Mouse (Mus musculus) ES-E14 (cell line): ENCODE results near the gene Ddx11. TPM values are rescaled to one million over a fixed set of nuclear protein-coding genes. Genes with fewer than 3 reads are reported as not detected.

Source experiments
- DNase-seq: peaks from one replicate; pipeline ENCODE4 v3.0.0-alpha.2; 2013; ENCODE audit warnings: low read depth, low spot score
- H3K27ac ChIP-seq: 2 replicates; pipeline ENCODE4 v1.5.1; 2012; ENCODE audit warnings: low read depth, mild to moderate bottlenecking, low read length, moderate library complexity, mixed read lengths; ENCODE audit not compliant: poor library complexity, insufficient read depth, severe bottlenecking
- H3K36me3 ChIP-seq: 2 replicates; pipeline ENCODE4 v1.6.1; 2012; ENCODE audit warnings: mild to moderate bottlenecking, low read length, moderate library complexity, mixed read lengths; ENCODE audit not compliant: control insufficient read depth, poor library complexity, insufficient read depth, severe bottlenecking
- H3K4me1 ChIP-seq, 2 experiments: fragments of 150-350 bp in 1 of 2; sonication (generic) in 1 of 2; 2 replicates each; pipeline ENCODE4 v1.6.1; 2012; ENCODE audit warnings: low read length in 2 of 2, mild to moderate bottlenecking in 1 of 2, mixed read lengths in 1 of 2; ENCODE audit not compliant: control insufficient read depth in 2 of 2, insufficient read depth in 2 of 2, poor library complexity in 1 of 2
- H3K4me3 ChIP-seq, 2 experiments: fragments of 150-350 bp in 1 of 2; sonication (generic) in 1 of 2; 2 replicates each; pipeline ENCODE4 v1.5.1; 2012; ENCODE audit warnings: low read length in 2 of 2, low read depth in 1 of 2, mild to moderate bottlenecking in 1 of 2, mixed read lengths in 1 of 2; ENCODE audit not compliant: insufficient read depth in 1 of 2, poor library complexity in 1 of 2, severe bottlenecking in 1 of 2
- H3K9ac ChIP-seq: 2 replicates; pipeline ENCODE4 v1.6.1; 2012; ENCODE audit warnings: low read depth, mild to moderate bottlenecking, low read length, mixed read lengths; ENCODE audit not compliant: poor library complexity, insufficient read depth, severe bottlenecking
- H3K9me3 ChIP-seq: fragments of 150-350 bp; sonication (generic); 2 replicates; pipeline ENCODE4 v1.6.1; 2012; ENCODE audit warnings: low read depth, mild to moderate bottlenecking, low read length; ENCODE audit not compliant: control insufficient read depth, insufficient read depth
- CHD2 ChIP-seq: IDR thresholded peaks from 2 replicates; pipeline ENCODE4 v1.6.1; 2014; ENCODE audit warnings: mild to moderate bottlenecking, low read depth, low read length, inconsistent platforms
- HCFC1 ChIP-seq: IDR thresholded peaks from 2 replicates; pipeline ENCODE4 v1.6.1; 2012; ENCODE audit warnings: low read length, inconsistent platforms, borderline replicate concordance; ENCODE audit not compliant: insufficient read depth
- MAFK ChIP-seq: IDR thresholded peaks from 2 replicates; pipeline ENCODE4 v1.6.1; 2014; ENCODE audit warnings: mild to moderate bottlenecking, low read depth, low read length, inconsistent platforms; ENCODE audit not compliant: insufficient read depth
- ZC3H11A ChIP-seq: IDR thresholded peaks from 2 replicates; pipeline ENCODE4 v1.6.1; 2012; ENCODE audit warnings: low read depth, mild to moderate bottlenecking, inconsistent platforms, low read length, borderline replicate concordance
- ZNF384 ChIP-seq: IDR thresholded peaks from 2 replicates; pipeline ENCODE4 v1.6.1; 2012; ENCODE audit warnings: low read depth, low read length, inconsistent platforms
- in situ Hi-C, 2 experiments: fragments of 600-800 bp; cut with MboI; formaldehyde crosslinking; loops; one replicate each; pipeline ENCODE4 v1.15.1; 2025; ENCODE audit warnings: low sequenced_read_pairs in 2 of 2, inconsistent platforms in 1 of 2; ENCODE audit not compliant: unreplicated experiment in 2 of 2
- total RNA-seq: library from RNA; depleted of rRNA; stranded (reverse); fragments of 300-350 nt; gene quantifications from 2 replicates; pipeline ENCODE4 v1.2.3, GENCODE M21; 2012

The Ddx11 gene
- total RNA-seq, 1 experiment, result 56.1 TPM

DNA sequence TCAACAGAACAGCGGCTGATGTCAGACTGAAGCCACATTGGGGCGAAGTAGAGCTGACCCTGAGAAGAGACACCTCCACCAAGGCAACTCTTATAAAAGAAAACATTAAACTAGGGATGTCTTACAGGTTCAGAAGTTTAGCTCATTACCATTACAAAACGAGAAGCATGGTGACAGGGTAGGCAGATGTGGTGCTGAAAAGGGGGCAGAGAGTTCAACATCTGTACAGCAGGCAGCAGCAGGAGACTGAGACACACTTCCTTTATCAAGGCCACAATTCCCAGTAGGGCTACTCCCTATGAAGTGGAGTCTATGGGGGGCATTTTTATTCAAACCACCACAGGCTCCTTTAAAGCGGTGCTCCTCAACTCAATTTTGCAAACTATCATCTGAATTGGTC, 15.1 kb upstream of the Ddx11 start:
- Histone ChIP-seq H3K27ac (no peak overlapping the region), H3K4me1 (peaks cover 6 to 16% of the 10 kb centered on the region in 2 experiments; a peak in 3 of 4 replicates), H3K4me3 (no peak overlapping the region), H3K9me3 (no peaks in the 10 kb centered on the region), H3K36me3 (no peaks in the 10 kb centered on the region), H3K9ac (no peak overlapping the region)
- in situ Hi-C loops, result no loop called here
- DNase-seq, result no peak
- TF ChIP-seq MAFK, result no peak
- TF ChIP-seq ZC3H11A, result no peak
- no peak for TF ChIP-seq HCFC1
- TF ChIP-seq ZNF384, result no peak
- TF ChIP-seq CHD2, result no peak

DNA sequence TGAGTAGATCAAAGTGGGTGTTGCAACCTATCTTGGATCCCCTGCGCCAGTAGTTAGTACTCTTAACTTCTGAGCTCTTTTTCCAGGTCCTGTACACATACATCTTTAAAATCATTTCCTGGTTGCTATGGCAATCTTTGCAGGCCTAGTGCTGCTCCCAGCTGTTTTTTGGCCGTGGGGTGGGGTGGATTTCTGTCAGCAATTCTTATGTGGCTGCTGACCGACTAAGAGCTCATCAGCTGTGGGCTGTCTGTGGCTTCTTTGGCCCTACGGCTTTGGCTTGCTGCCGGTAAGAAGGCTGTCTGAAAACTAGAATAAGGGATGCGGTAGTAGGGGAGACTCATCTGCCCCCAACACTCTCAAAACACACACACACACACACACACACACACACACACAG, 12.6 kb upstream of the Ddx11 start:
- Histone ChIP-seq H3K9me3 (no peaks in the 10 kb centered on the region), H3K27ac (no peak overlapping the region), H3K4me3 (peak overlapping the region; percentile 44 to 84; a peak in 3 of 4 replicates), H3K36me3 (peaks cover 12% of the 10 kb centered on the region; the same call in 1 of the 2 replicates), H3K4me1 (peaks cover 6 to 16% of the 10 kb centered on the region in 2 experiments; a peak in 3 of 4 replicates), H3K9ac (peak overlapping the region; percentile 43)
- in situ Hi-C loops, result no loop called here
- TF ChIP-seq HCFC1 (no peak), ZNF384 (no peak), ZC3H11A (no peak), CHD2 (no peak), MAFK (no peak)
- no peak for DNase-seq

DNA sequence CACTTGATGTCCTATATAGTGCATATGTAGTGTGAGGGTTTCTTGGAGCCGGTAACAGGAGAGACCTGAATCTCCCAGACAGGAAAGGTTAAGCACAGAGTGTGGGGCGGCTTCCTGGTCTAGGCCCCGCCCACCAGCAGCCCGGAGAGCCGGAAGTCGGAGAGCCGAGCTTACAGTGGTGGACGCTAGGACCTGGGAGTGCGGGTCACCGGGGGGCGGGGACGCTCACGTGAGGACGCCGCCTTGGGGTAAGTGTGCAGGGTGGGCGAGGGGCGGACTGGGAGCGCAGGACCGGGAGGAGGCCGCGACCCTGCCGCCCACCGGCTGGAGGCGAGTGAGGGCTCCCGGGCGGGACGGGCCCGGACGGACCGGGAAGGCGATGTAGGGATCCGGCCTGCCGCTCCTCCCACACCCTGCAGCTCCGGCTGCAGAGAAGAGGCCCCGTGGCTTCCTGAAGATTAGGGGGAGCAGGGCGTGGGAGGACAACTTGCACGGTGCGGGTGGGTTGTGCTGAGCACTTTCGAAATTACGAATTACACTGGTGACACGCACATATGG, 11.8 kb upstream of the Ddx11 start, which contains the start of gene Washc1:
Washc1 (plus strand) TSS at position 144 of the 558 bp plus-strand sequence.
- H3K4me3 ChIP-seq, result peak within 1 kb of the TSS; percentile 84 to 99
- H3K9me3 ChIP-seq, result no peaks in the 10 kb centered on the region
- H3K36me3 ChIP-seq, result peaks cover 19% of the 10 kb centered on the region
- peak within 1 kb of the TSS; percentile 97 for H3K9ac ChIP-seq
- H3K4me1 ChIP-seq, result peaks cover 6 to 16% of the 10 kb centered on the region in 2 experiments; a peak in 3 of 4 replicates
- DNase-seq, result peak; percentile 73
- in situ Hi-C loops, result no loop called here
- peak within 1 kb of the TSS; percentile 70; the same call in 1 of the 2 replicates for H3K27ac ChIP-seq
- TF ChIP-seq MAFK (no peak), CHD2 (no peak), ZC3H11A (no peak), ZNF384 (0 out of 2 replicates have a peak, but pooled peaks have one; percentile 1), HCFC1 (no peak)

DNA sequence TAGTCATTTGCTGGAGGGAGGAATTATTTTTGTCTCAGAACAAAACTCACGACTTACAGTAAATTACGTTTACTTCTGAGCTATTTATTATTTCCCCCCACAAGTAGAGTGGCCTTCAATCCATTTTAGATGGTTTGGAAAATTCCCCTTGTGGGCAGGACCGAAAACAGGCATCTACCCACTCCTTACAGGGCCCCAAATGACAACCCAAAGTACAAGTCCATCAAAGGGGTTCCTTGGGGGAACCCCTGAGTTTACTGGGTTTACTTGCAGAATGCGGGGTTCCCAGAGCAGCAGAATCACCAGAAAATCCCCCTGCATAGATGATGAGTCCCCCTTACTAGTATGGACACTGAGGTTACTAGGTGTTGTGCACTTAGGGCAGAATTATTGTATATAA, 11.2 kb upstream of the Ddx11 start:
- no peak for DNase-seq
- no peak for TF ChIP-seq CHD2
- H3K9me3 ChIP-seq, result no peaks in the 10 kb centered on the region
- peaks cover 6 to 16% of the 10 kb centered on the region in 2 experiments; a peak in 3 of 4 replicates for H3K4me1 ChIP-seq
- in situ Hi-C loops, result no loop called here
- no peak overlapping the region; the same call in 1 of the 2 replicates for H3K9ac ChIP-seq
- no peak overlapping the region for H3K27ac ChIP-seq
- peaks cover 25% of the 10 kb centered on the region for H3K36me3 ChIP-seq
- peak overlapping the region; percentile 84 to 99 for H3K4me3 ChIP-seq

DNA sequence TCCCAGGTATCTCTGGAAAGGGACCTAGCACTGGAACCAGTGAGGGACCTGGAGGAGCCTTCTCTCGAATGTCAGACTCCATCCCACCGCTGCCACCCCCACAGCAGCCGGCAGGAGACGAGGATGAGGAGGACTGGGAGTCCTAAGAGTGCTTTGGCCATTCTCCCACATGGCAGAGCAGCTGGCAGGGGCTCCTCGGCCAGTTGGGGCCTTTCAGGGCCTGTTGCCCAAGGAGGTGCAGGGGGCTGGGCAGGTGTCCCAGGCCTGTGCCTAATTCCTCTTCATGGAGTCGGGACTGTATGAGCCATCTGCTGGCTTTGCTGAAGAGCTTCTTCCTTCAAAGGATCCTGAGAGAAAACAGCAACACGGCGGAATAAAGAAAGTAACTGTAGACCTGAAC, 4.3 kb upstream of the Ddx11 start:
- no peaks in the 10 kb centered on the region for H3K9me3 ChIP-seq
- in situ Hi-C loops, result no loop called here
- H3K4me1 ChIP-seq, result no peaks in the 10 kb centered on the region
- peaks cover 42% of the 10 kb centered on the region for H3K36me3 ChIP-seq
- no peak for DNase-seq
- no peak overlapping the region for H3K9ac ChIP-seq
- TF ChIP-seq ZC3H11A (no peak), MAFK (no peak), HCFC1 (no peak), CHD2 (no peak), ZNF384 (no peak)
- no peak overlapping the region for H3K4me3 ChIP-seq
- H3K27ac ChIP-seq, result no peak overlapping the region
